Mouse (Mus musculus) limb, embryonic 11.5 days (tissue): ENCODE measurements around the gene Rabl6. TPM values are rescaled to one million over a fixed set of nuclear protein-coding genes. Genes with fewer than 3 reads are reported as not detected.

ENCODE experiments used
- ATAC-seq: fragments of 200-750 bp; cut with Nextera tagmentation; 2 replicates; pipeline ENCODE4 v1.8.0; 2017; ENCODE audit warnings: low read depth; ENCODE audit not compliant: insufficient number of reproducible peaks, low FRiP score, low TSS enrichment
- DNase-seq: peaks from one replicate; pipeline ENCODE4 v3.0.0-alpha.2; 2015; ENCODE audit warnings: low spot score
- H3K27ac ChIP-seq: fragments of 300-500 bp; sonication (generic); replicated peaks from 2 replicates; pipeline ENCODE4 v1.5.1; 2014; ENCODE audit warnings: low read depth, mild to moderate bottlenecking, low read length
- H3K27me3 ChIP-seq: fragments of 300-500 bp; sonication (generic); 2 replicates; pipeline ENCODE4 v1.6.1; 2014; ENCODE audit warnings: mild to moderate bottlenecking, low read length, mixed read lengths; ENCODE audit not compliant: control insufficient read depth, insufficient read depth
- H3K36me3 ChIP-seq: fragments of 300-500 bp; sonication (generic); 2 replicates; pipeline ENCODE4 v1.6.1; 2014; ENCODE audit warnings: mild to moderate bottlenecking, low read length, moderate library complexity, mixed read lengths; ENCODE audit not compliant: control insufficient read depth, insufficient read depth
- H3K4me1 ChIP-seq: fragments of 300-500 bp; sonication (generic); 2 replicates; pipeline ENCODE4 v1.6.1; 2014; ENCODE audit warnings: low read length, mixed read lengths; ENCODE audit not compliant: control insufficient read depth, insufficient read depth
- H3K4me2 ChIP-seq: fragments of 300-500 bp; sonication (generic); 2 replicates; pipeline ENCODE4 v1.6.1; 2014; ENCODE audit warnings: low read depth, mild to moderate bottlenecking, moderate library complexity; ENCODE audit not compliant: severe bottlenecking
- H3K4me3 ChIP-seq: fragments of 300-500 bp; sonication (generic); 2 replicates; pipeline ENCODE4 v1.5.1; 2014; ENCODE audit warnings: low read depth, low read length
- H3K9ac ChIP-seq: fragments of 300-500 bp; sonication (generic); 2 replicates; pipeline ENCODE4 v1.6.1; 2014; ENCODE audit warnings: mild to moderate bottlenecking, low read length
- H3K9me3 ChIP-seq: fragments of 300-500 bp; sonication (generic); 2 replicates; pipeline ENCODE4 v1.6.1; 2016; ENCODE audit warnings: low read length; ENCODE audit not compliant: control insufficient read depth
- WGBS: fragments of 180-500 bp; shearing (Covaris S2); extraction: QIAGEN DNeasy Blood & Tissue Kit; methylation state at CpG from one replicate; pipeline ENCODE4 v1.1.7; 2014; 5-methylcytosine and 5-hydroxymethylcytosine counted together
- polyA plus RNA-seq: library from polyadenylated mRNA; unstranded; fragments of >200 nt; fragmentation: Nextera tagmentation; extraction: Ambion mirVana; gene quantifications from 2 replicates; pipeline ENCODE4 v1.2.1, GENCODE M21; 2014

Rabl6 gene
- polyA plus RNA-seq, 1 experiment from 2014 or later: 59.3 TPM

DNA sequence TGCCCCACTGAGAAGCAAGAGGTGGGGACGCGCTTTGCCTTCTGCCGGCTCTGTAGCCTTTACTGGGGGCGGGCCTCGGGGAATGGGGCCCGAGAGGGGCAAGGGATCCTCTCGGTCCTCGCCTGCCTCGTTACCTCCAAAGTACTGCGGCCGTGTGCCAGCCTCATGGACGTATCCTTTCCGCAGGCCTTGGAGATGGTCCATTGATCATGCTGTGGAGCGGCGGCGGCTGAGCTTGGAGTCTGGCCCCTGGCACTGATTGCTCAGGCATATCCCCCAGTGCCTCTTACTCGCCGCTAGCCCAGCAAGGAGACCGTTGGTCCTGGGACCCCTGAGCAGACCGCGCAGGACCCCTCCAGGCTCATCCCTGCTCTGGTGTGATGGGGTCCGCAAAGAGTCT, 8.1 kb upstream of the Rabl6 start:
- no peaks in the 10 kb centered on the region for H3K9me3 ChIP-seq
- H3K27me3 ChIP-seq: peaks cover 38% of the 10 kb centered on the region
- 0 out of 2 replicates have a peak overlapping the region, but pooled peaks have one; percentile 40 for H3K9ac ChIP-seq
- DNase-seq: peak; percentile 28
- 0 out of 2 replicates have a peak, but pooled peaks cover 3% of the 10 kb centered on the region for H3K4me1 ChIP-seq
- ATAC-seq: no peak
- WGBS: 19% methylated on average over 22 of the region's 22 CpGs
- no peak overlapping the region for H3K27ac ChIP-seq
- no peaks in the 10 kb centered on the region for H3K36me3 ChIP-seq
- peak overlapping the region; percentile 10; the same call in 1 of the 2 replicates for H3K4me2 ChIP-seq
- H3K4me3 ChIP-seq: no peak overlapping the region

GRCm38 (mm10) chr2:25608671-25609070, 350 bp upstream of the Rabl6 start:
- Histone ChIP-seq H3K36me3 (no peaks in the 10 kb centered on the region), H3K4me3 (peak overlapping the region; percentile 99), H3K27ac (peak overlapping the region; percentile 93; the same call in 1 of the 2 replicates), H3K4me2 (peak overlapping the region; percentile 53; the same call in 1 of the 2 replicates), H3K9me3 (no peaks in the 10 kb centered on the region), H3K4me1 (peaks cover 3% of the 10 kb centered on the region), H3K9ac (peak overlapping the region; percentile 98), H3K27me3 (peaks cover 6% of the 10 kb centered on the region; the same call in 1 of the 2 replicates)
- DNase-seq: no peak
- 65% methylated on average over 10 of the region's 10 CpGs for WGBS
- ATAC-seq: peak; percentile 2; the same call in 1 of the 2 replicates

GRCm38 (mm10) chr2:25602526-25602925, 5.8 kb downstream of the Rabl6 start:
- Histone ChIP-seq H3K36me3 (peaks cover 14% of the 10 kb centered on the region), H3K4me2 (no peak overlapping the region), H3K9ac (no peak overlapping the region), H3K27me3 (no peaks in the 10 kb centered on the region), H3K4me1 (peaks cover 3% of the 10 kb centered on the region; the same call in 1 of the 2 replicates), H3K4me3 (no peak overlapping the region), H3K9me3 (no peaks in the 10 kb centered on the region), H3K27ac (no peak overlapping the region)
- 91% methylated on average over 5 of the region's 5 CpGs for WGBS
- no peak for DNase-seq
- no peak for ATAC-seq

DNA sequence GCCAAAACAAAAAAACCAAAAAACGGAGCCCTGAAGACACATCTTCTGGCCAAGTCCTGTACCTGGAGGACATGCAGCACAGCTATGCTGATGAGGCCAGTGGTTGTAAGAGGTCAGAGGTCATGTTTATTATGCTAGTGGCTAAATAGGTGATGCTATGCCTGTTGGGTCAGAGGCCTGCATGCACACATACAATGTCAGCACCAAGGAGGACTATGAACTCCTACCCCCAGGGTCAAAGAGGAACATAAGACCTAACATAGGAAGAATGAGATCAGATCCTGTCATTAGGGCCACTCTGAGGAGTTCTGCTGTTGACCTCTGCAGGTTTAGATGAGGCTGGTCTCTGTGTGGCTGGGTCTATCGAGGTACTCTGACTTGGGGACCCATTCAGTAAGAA, 8.3 kb downstream of the Rabl6 start:
- 88% methylated on average over 2 of the region's 2 CpGs for WGBS
- peaks cover 17% of the 10 kb centered on the region for H3K36me3 ChIP-seq

DNA sequence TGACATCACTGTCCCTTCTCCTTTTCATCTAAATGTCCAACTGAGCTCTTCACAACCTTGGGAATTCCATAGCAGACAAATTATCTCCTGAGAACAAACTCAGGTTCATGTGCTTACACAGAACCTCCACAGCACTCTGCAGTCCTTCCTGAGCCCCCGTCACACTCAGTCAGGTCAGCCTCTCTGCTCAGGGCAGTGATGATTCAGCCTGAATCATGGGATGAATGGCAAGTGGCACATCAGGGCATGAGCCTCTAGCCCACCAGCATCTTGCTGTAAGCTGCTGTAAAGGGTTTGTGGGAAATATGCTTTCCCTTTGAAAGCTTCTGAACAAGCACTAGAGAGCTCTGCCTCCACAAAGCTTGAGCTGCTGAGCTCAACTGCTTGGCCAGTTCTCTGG, 9.6 kb downstream of the Rabl6 start:
- H3K27me3 ChIP-seq: no peaks in the 10 kb centered on the region
- H3K4me1 ChIP-seq: no peaks in the 10 kb centered on the region
- H3K36me3 ChIP-seq: peaks cover 21% of the 10 kb centered on the region
- no peak overlapping the region for H3K9ac ChIP-seq
- no peak overlapping the region for H3K27ac ChIP-seq
- H3K9me3 ChIP-seq: no peaks in the 10 kb centered on the region
- ATAC-seq: no peak
- H3K4me3 ChIP-seq: no peak overlapping the region
- 94% methylated on average over 1 of the region's 1 CpGs for WGBS
- H3K4me2 ChIP-seq: no peak overlapping the region
- no peak for DNase-seq

More for the DNA sequence above, 8.3 kb downstream of the Rabl6 start:
- ATAC-seq (no peak), DNase-seq (no peak)
- Histone ChIP-seq H3K9ac (no peak overlapping the region), H3K27ac (no peak overlapping the region), H3K4me1 (no peaks in the 10 kb centered on the region), H3K27me3 (no peaks in the 10 kb centered on the region), H3K4me3 (no peak overlapping the region), H3K4me2 (no peak overlapping the region), H3K9me3 (no peaks in the 10 kb centered on the region)

GRCm38 (mm10) chr2:25596765-25597510, 11.4 kb downstream of the Rabl6 start:
- no peak for DNase-seq

DNA sequence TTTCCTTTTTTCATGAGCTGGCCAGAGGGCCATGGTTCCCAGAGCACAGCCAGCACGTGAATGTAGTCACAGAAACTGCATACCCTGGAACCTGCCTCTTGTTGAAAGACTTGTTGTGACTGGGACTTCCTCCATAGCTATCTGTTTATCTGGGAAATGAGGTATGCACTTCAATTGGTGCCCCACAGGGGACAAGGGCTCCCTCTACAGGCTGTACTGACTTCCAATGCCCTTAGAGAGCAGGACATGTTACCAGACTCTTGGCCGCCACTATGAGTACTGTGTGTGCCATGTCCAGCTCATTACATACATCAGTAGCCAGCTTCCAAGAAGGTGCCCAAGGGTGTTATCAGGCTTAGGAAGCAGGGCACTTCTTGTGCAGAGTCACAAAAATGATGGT, 16.5 kb downstream of the Rabl6 start:
- H3K27me3 ChIP-seq: no peaks in the 10 kb centered on the region
- no peak overlapping the region for H3K27ac ChIP-seq
- no peak overlapping the region for H3K4me3 ChIP-seq
- H3K9ac ChIP-seq: no peak overlapping the region
- peaks cover 17% of the 10 kb centered on the region for H3K36me3 ChIP-seq
- H3K4me1 ChIP-seq: no peaks in the 10 kb centered on the region
- no peak overlapping the region for H3K4me2 ChIP-seq
- WGBS: 88% methylated on average over 2 of the region's 2 CpGs
- DNase-seq (no peak), ATAC-seq (no peak)
- H3K9me3 ChIP-seq: no peaks in the 10 kb centered on the region

More at GRCm38 (mm10) chr2:25596765-25597510, 11.4 kb downstream of the Rabl6 start:
- no peak overlapping the region for H3K4me2 ChIP-seq
- no peak for ATAC-seq
- no peak overlapping the region for H3K4me3 ChIP-seq
- no peaks in the 10 kb centered on the region for H3K9me3 ChIP-seq
- no peak overlapping the region for H3K9ac ChIP-seq
- peaks cover 24% of the 10 kb centered on the region for H3K36me3 ChIP-seq
- H3K4me1 ChIP-seq: no peaks in the 10 kb centered on the region
- no peaks in the 10 kb centered on the region for H3K27me3 ChIP-seq
- WGBS: 95% methylated on average over 5 of the region's 5 CpGs
- no peak overlapping the region for H3K27ac ChIP-seq

DNA sequence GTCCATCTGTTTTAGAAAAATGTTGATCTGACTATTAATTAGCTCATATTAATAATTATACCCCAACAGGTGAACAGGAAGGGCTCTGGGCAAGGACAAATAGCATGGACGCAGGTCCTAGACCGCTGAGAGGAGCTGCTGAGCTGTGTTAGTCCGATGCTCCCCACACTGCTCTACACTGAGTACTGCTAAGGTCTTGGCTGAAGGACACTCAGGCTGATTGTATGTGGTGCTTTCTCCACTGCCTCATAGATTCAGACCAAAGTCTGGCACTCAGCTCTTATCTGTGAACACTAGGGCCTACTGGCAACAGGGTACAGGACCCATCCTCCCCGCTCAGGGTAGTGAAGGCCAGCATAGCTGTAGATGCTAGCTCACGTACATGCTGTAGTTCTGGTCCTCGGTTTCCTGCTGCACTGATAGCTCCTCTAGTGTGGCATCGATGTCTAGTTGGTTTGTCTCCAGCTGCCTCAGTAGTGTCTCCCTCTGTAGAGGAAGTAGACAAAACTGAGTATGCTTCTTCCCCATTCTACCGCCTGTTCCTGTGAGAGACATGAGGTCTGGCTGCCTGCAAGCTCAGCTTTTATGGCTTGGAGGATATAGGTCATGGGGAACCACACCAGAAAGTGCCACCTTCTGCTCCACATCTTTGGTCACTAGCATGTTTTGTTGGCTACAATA, 20.0 kb downstream of the Rabl6 start:
- H3K4me2 ChIP-seq: no peak overlapping the region
- H3K9me3 ChIP-seq: no peaks in the 10 kb centered on the region
- no peak overlapping the region for H3K9ac ChIP-seq
- H3K27me3 ChIP-seq: no peaks in the 10 kb centered on the region
- DNase-seq (no peak), ATAC-seq (no peak)
- H3K4me3 ChIP-seq: no peak overlapping the region
- 95% methylated on average over 8 of the region's 8 CpGs for WGBS
- H3K36me3 ChIP-seq: peaks cover 20% of the 10 kb centered on the region
- H3K27ac ChIP-seq: no peak overlapping the region
- H3K4me1 ChIP-seq: no peaks in the 10 kb centered on the region
